Mouse (Mus musculus) MEL (cell line): ENCODE measurements at regions not wholly inside any gene's neighbourhood (a gene's known extent, or its start where the extent isn't known, plus 50 kb on each side); places are given as distances from the start of the nearest gene placed in this dataset.

Experiments used
- DNase-seq: peaks from one replicate; pipeline ENCODE4 v3.0.0; 2011; ENCODE audit warnings: low read depth, low spot score
- H3K27ac ChIP-seq: 2 replicates; pipeline ENCODE4 v1.5.1; 2012; ENCODE audit warnings: low read depth, mild to moderate bottlenecking, control low read depth, low read length, moderate library complexity; ENCODE audit not compliant: control insufficient read depth
- H3K27me3 ChIP-seq, 2 experiments: fragments of 150-350 bp in 1 of 2; sonication (generic) in 1 of 2; 2 replicates each; pipeline ENCODE4 v1.6.1; 2012; ENCODE audit warnings: low read length in 2 of 2, mild to moderate bottlenecking in 2 of 2, improper control_type of control experiment in 1 of 2, moderate library complexity in 1 of 2; ENCODE audit not compliant: insufficient read depth in 2 of 2, control insufficient read depth in 1 of 2
- H3K36me3 ChIP-seq, 2 experiments: 2 replicates each; pipeline ENCODE4 v1.6.1; 2012 to 2014; ENCODE audit warnings: low read length in 2 of 2, improper control_type of control experiment in 1 of 2, inconsistent platforms in 1 of 2, mild to moderate bottlenecking in 1 of 2; ENCODE audit not compliant: insufficient read depth in 2 of 2, control insufficient read depth in 1 of 2
- H3K4me1 ChIP-seq, 2 experiments: fragments of 150-350 bp in 1 of 2; sonication (generic) in 1 of 2; 2 replicates each; pipeline ENCODE4 v1.6.1; 2012; ENCODE audit warnings: low read length in 2 of 2, improper control_type of control experiment in 1 of 2, mild to moderate bottlenecking in 1 of 2; ENCODE audit not compliant: insufficient read depth in 2 of 2, control insufficient read depth in 1 of 2
- H3K4me3 ChIP-seq, 2 experiments: fragments of 150-350 bp in 1 of 2; sonication (generic) in 1 of 2; 2 replicates each; pipeline ENCODE4 v1.5.1; 2012; ENCODE audit warnings: low read depth in 2 of 2, low read length in 2 of 2, mild to moderate bottlenecking in 2 of 2, moderate library complexity in 2 of 2, control low read depth in 1 of 2, improper control_type of control experiment in 1 of 2; ENCODE audit not compliant: control insufficient read depth in 1 of 2, insufficient read depth in 1 of 2
- H3K79me2 ChIP-seq: 2 replicates; pipeline ENCODE4 v1.6.1; 2012; ENCODE audit warnings: mild to moderate bottlenecking, low read length, moderate library complexity; ENCODE audit not compliant: control insufficient read depth, poor library complexity, insufficient read depth
- H3K9ac ChIP-seq: 2 replicates; pipeline ENCODE4 v1.6.1; 2012; ENCODE audit warnings: low read depth, mild to moderate bottlenecking, control low read depth, low read length, moderate library complexity; ENCODE audit not compliant: control insufficient read depth, poor library complexity, severe bottlenecking
- H3K9me3 ChIP-seq: fragments of 150-350 bp; sonication (generic); replicated peaks from 2 replicates; pipeline ENCODE4 v1.6.1; 2012; ENCODE audit warnings: mild to moderate bottlenecking, low read length, improper control_type of control experiment, moderate library complexity; ENCODE audit not compliant: insufficient read depth
- CTCF ChIP-seq, 3 experiments: IDR thresholded peaks in 2 of 3; conservative IDR thresholded peaks in 1 of 3; 2 replicates each; pipeline ENCODE4 v1.5.1; 2011 to 2012; ENCODE audit warnings: low read length in 3 of 3, low read depth in 2 of 3, mild to moderate bottlenecking in 2 of 3, improper control_type of control experiment in 1 of 3, inconsistent platforms in 1 of 3, mixed read lengths in 1 of 3, moderate library complexity in 1 of 3; ENCODE audit not compliant: control insufficient read depth in 1 of 3, insufficient read depth in 1 of 3, poor library complexity in 1 of 3, severe bottlenecking in 1 of 3
- E2F4 ChIP-seq: IDR thresholded peaks from 2 replicates; pipeline ENCODE4 v1.6.1; 2011; ENCODE audit warnings: low read depth, low read length, improper control_type of control experiment, borderline replicate concordance
- GABPA ChIP-seq: IDR thresholded peaks from 2 replicates; pipeline ENCODE4 v1.6.1; 2012; ENCODE audit warnings: low read depth, mild to moderate bottlenecking, inconsistent platforms, low read length, improper control_type of control experiment, moderate library complexity
- GATA1 ChIP-seq: IDR thresholded peaks from 2 replicates; pipeline ENCODE4 v1.6.1; 2011; ENCODE audit warnings: low read depth, low read length, improper control_type of control experiment
- KAT2A ChIP-seq: conservative IDR thresholded peaks from 2 replicates; pipeline ENCODE4 v1.6.1; 2012; ENCODE audit warnings: low read depth, low read length, improper control_type of control experiment, inconsistent platforms
- MAX ChIP-seq: IDR thresholded peaks from 2 replicates; pipeline ENCODE4 v1.6.1; 2011; ENCODE audit warnings: low read length, improper control_type of control experiment
- MEF2A ChIP-seq: IDR thresholded peaks from 2 replicates; pipeline ENCODE4 v1.6.1; 2014; ENCODE audit warnings: low read depth, mild to moderate bottlenecking, inconsistent platforms, low read length, improper control_type of control experiment; ENCODE audit not compliant: poor library complexity, insufficient replicate concordance, severe bottlenecking; ENCODE audit errors: extremely low read depth
- MXI1 ChIP-seq: IDR thresholded peaks from 2 replicates; pipeline ENCODE4 v1.6.1; 2011; ENCODE audit warnings: mild to moderate bottlenecking, low read depth, low read length, improper control_type of control experiment
- MYB ChIP-seq: IDR thresholded peaks from 2 replicates; pipeline ENCODE4 v1.6.1; 2011; ENCODE audit warnings: mild to moderate bottlenecking, low read depth, low read length, improper control_type of control experiment
- NELFE ChIP-seq: IDR thresholded peaks from 2 replicates; pipeline ENCODE4 v1.6.1; 2011; ENCODE audit warnings: low read depth, low read length, improper control_type of control experiment
- POLR2A ChIP-seq, 2 experiments: IDR thresholded peaks; 2 replicates each; pipeline ENCODE4 v1.6.1; 2011 to 2012; ENCODE audit warnings: low read length in 2 of 2, mild to moderate bottlenecking in 2 of 2, control low read depth in 1 of 2, improper control_type of control experiment in 1 of 2, low read depth in 1 of 2, moderate library complexity in 1 of 2; ENCODE audit not compliant: control insufficient read depth in 1 of 2, insufficient read depth in 1 of 2, poor library complexity in 1 of 2
- POLR2AphosphoS2 ChIP-seq: IDR thresholded peaks from 2 replicates; pipeline ENCODE4 v1.6.1; 2011; ENCODE audit warnings: low read length, improper control_type of control experiment
- RCOR1 ChIP-seq: IDR thresholded peaks from 2 replicates; pipeline ENCODE4 v1.6.1; 2012; ENCODE audit warnings: low read depth, mild to moderate bottlenecking, inconsistent platforms, low read length, improper control_type of control experiment
- SMC3 ChIP-seq: IDR thresholded peaks from 2 replicates; pipeline ENCODE4 v1.6.1; 2011; ENCODE audit warnings: low read depth, low read length, improper control_type of control experiment
- UBTF ChIP-seq: IDR thresholded peaks from 2 replicates; pipeline ENCODE4 v1.6.1; 2012; ENCODE audit warnings: low read depth, mild to moderate bottlenecking, inconsistent platforms, low read length, improper control_type of control experiment, moderate library complexity, borderline replicate concordance; ENCODE audit not compliant: insufficient read depth
- USF1 ChIP-seq: IDR thresholded peaks from 2 replicates; pipeline ENCODE4 v1.6.1; 2014; ENCODE audit warnings: low read depth, mild to moderate bottlenecking, inconsistent platforms, low read length, improper control_type of control experiment, moderate library complexity
- ZC3H11A ChIP-seq: IDR thresholded peaks from 2 replicates; pipeline ENCODE4 v1.6.1; 2012; ENCODE audit warnings: low read depth, mild to moderate bottlenecking, inconsistent platforms, low read length, improper control_type of control experiment
- ZKSCAN1 ChIP-seq: IDR thresholded peaks from 2 replicates; pipeline ENCODE4 v1.6.1; 2012; ENCODE audit warnings: low read depth, mild to moderate bottlenecking, inconsistent platforms, low read length, improper control_type of control experiment, moderate library complexity
- ZMIZ1 ChIP-seq: IDR thresholded peaks from 2 replicates; pipeline ENCODE4 v1.6.1; 2012; ENCODE audit warnings: low read depth, mild to moderate bottlenecking, inconsistent platforms, low read length, improper control_type of control experiment, moderate library complexity
- ZNF384 ChIP-seq: IDR thresholded peaks from 2 replicates; pipeline ENCODE4 v1.6.1; 2012; ENCODE audit warnings: low read depth, mild to moderate bottlenecking, inconsistent platforms, low read length, improper control_type of control experiment

DNA sequence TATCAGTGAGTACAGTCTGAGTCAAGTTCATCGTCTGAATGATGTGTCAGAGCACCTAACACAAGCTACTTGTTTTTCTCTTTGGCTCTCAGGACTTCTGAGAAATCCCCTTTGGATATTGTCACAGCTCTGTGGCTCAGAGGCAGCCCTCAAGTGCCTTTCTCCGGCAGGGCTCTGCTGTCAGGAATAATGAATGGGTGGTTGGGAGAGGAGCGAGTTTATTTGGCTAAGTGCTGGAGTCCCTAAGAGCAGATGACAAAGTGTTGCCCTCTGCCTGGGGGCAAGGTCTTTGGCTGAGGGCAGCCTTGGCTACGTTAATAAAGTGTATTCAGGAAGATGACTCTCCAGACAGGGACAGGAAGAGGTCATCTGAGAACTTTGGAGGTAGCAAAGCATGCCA is 110.5 kb upstream of the Sh3bp4 start (continued):
- TF ChIP-seq CTCF (IDR thresholded peaks at IDR 0.05 in 2 of 3, conservative IDR thresholded peaks at IDR 0.05 in 1 of 3; ENCODE audit: control insufficient read depth in 1 of 3, insufficient read depth in 1 of 3, low read depth in 2 of 3, low read length in 3 of 3, poor library complexity in 1 of 3, severe bottlenecking in 1 of 3) (no peak), POLR2A (IDR thresholded peaks at IDR 0.05; ENCODE audit: control insufficient read depth in 1 of 2, insufficient read depth in 1 of 2, low read depth in 1 of 2, low read length in 2 of 2, poor library complexity in 1 of 2) (no peak)

DNA sequence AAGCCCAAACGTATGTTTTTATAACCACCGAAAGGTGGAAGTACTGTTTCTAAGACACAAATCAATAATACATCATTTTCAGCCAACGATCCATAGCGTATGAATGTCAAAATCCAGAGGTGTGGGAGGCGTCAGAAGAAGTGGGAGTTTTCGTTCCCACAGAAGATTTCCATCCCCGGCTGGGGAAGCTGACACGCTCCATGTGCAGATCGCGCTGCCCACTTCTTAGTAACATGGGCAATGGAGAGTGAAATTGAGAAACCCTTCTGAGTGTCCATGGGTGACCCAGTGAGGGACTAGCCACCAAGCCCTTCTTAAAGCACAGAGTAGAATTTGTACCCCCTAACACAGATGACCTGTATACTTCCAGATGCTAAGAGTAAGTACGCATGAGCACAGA is 110.1 kb upstream of the Sh3bp4 start:
- H3K27me3 ChIP-seq: no peaks in the 10 kb centered on the region
- no peak for DNase-seq
- no peak overlapping the region for H3K4me3 ChIP-seq
- no peak overlapping the region for H3K27ac ChIP-seq
- no peaks in the 10 kb centered on the region for H3K79me2 ChIP-seq
- TF ChIP-seq E2F4 (no peak), ZNF384 (no peak), ZKSCAN1 (no peak)
- no peaks in the 10 kb centered on the region for H3K4me1 ChIP-seq
- H3K36me3 ChIP-seq: no peaks in the 10 kb centered on the region
- H3K9ac ChIP-seq: no peak overlapping the region
- H3K9me3 ChIP-seq: no peaks in the 10 kb centered on the region

DNA sequence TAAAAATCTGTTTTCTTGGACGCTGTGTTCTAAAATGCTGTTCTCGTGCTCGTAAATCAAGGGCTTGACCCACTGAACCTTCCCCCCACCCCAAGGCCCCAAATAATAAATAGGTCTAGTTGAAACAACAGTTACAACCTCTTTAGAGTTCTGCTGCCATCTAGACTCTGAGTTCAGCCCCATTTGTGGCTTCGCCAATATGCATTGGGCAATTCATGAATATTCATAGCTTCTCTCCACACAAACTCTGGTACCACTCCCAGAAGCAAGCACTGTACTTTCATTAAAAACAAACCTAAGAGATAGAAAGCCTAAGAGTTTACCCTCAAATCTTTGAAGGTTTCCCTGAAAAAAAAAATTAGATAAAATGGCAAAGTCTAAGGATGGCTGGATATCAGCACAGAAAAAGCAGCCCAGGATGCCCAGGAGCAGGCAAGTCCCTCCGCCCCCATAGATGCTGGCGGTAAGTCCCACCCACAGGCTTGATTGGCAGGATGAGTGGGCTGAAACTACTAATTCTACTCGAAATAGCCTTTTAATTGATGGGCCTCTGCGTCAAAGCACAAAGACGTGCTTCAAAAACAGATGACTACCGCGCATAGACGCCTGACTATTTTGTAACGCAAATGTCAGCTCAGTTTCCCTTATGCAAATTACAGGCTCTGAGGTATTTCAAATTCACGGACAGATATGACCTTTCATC is 106.0 kb upstream of the Sh3bp4 start:
- Histone ChIP-seq H3K9ac (no peak overlapping the region), H3K79me2 (no peaks in the 10 kb centered on the region), H3K36me3 (no peaks in the 10 kb centered on the region), H3K27ac (no peak overlapping the region), H3K4me1 (no peaks in the 10 kb centered on the region), H3K9me3 (no peaks in the 10 kb centered on the region), H3K27me3 (no peaks in the 10 kb centered on the region), H3K4me3 (no peak overlapping the region)
- no peak for DNase-seq
- TF ChIP-seq MXI1: no peak
- TF ChIP-seq MYB: no peak
- TF ChIP-seq ZMIZ1: no peak
- no peak for TF ChIP-seq POLR2A (IDR thresholded peaks at IDR 0.05; ENCODE audit: control insufficient read depth in 1 of 2, insufficient read depth in 1 of 2, low read depth in 1 of 2, low read length in 2 of 2, poor library complexity in 1 of 2)
- no peak for TF ChIP-seq USF1
- TF ChIP-seq POLR2AphosphoS2: no peak
- TF ChIP-seq NELFE: no peak
- TF ChIP-seq GABPA: no peak
- TF ChIP-seq GATA1: no peak
- TF ChIP-seq SMC3: no peak
- TF ChIP-seq ZC3H11A: no peak
- no peak for TF ChIP-seq MAX
- no peak for TF ChIP-seq KAT2A
- TF ChIP-seq E2F4: no peak
- TF ChIP-seq RCOR1: no peak
- TF ChIP-seq MEF2A: no peak
- TF ChIP-seq UBTF: no peak
